Comparison of ENCODE assay signal across 14 mouse cellular contexts in genomic region chr2:33729701-33730100, GRCm38 (mm10).
DNase-seq lines count a peak whose midpoint lies in the region; ATAC-seq and TF ChIP-seq lines count a peak whose summit lies in the region.
"Had no signal": no experiment of that assay in that cellular context is flagged by ENCODE, and none has a peak within 500 bp of the region (broad histone marks: within the 10 kb centered on the region; RNA-seq: fewer than 3 reads in every experiment).

No protein-coding gene starts in this region.

- H3K9me3 ChIP-seq in heart, embryonic 10.5 days, result no peaks in the 10 kb centered on the region
- no peaks in the 10 kb centered on the region for H3K9me3 ChIP-seq in liver, embryonic 11.5 days (ENCODE audit: control insufficient read depth, low read length)
- no peaks in the 10 kb centered on the region for H3K9me3 ChIP-seq in MEL (replicated peaks; ENCODE audit: insufficient read depth, low read length)
- H3K9me3 ChIP-seq in hindbrain, postnatal 0 days (ENCODE audit: low read length), result no peaks in the 10 kb centered on the region
- H3K9me3 ChIP-seq: liver, embryonic 13.5 days had no signal

- H3K4me3 ChIP-seq in heart, embryonic 10.5 days, result no peak overlapping the region
- H3K4me3 ChIP-seq in liver, embryonic 11.5 days (ENCODE audit: low read depth, low read length), result no peak overlapping the region
- H3K4me3 ChIP-seq in MEL (ENCODE audit: control insufficient read depth in 1 of 2, insufficient read depth in 1 of 2, low read depth in 2 of 2, low read length in 2 of 2), result no peak overlapping the region
- no peak overlapping the region for H3K4me3 ChIP-seq in hindbrain, postnatal 0 days (ENCODE audit: low read length)
- H3K4me3 ChIP-seq: erythroblast, embryonic 14.5 days; liver, embryonic 13.5 days had no signal

- peak; percentile 10 to 44 (median 36); a peak in 5 of 6 replicates for TF ChIP-seq CTCF in MEL (IDR thresholded peaks at IDR 0.05 in 2 of 3, conservative IDR thresholded peaks at IDR 0.05 in 1 of 3; ENCODE audit: control insufficient read depth in 1 of 3, insufficient read depth in 1 of 3, low read depth in 2 of 3, low read length in 3 of 3, poor library complexity in 1 of 3, severe bottlenecking in 1 of 3)
- peak; percentile 65 for TF ChIP-seq CTCF in hindbrain, postnatal 0 days (IDR thresholded peaks at IDR 0.05; ENCODE audit: low read depth)

- no peak for DNase-seq in heart, embryonic 10.5 days (ENCODE audit: low spot score)
- DNase-seq in heart, postnatal 25 days (ENCODE audit: low spot score), result no peak
- DNase-seq in liver, result peak; percentile 2
- no peak for DNase-seq in liver, embryonic 11.5 days (ENCODE audit: low spot score)
- peak; percentile 18 for DNase-seq in MEL (ENCODE audit: low read depth, low spot score)
- DNase-seq in hindbrain, postnatal 0 days (ENCODE audit: low spot score), result no peak
- DNase-seq in spleen, postnatal 10 days (ENCODE audit: low spot score in 2 of 2), result no peak
- DNase-seq: adrenal gland, adult 8-10 months; cerebellum, postnatal 36 days; kidney, postnatal 25 days; liver, embryonic 13.5 days; right cerebral cortex, postnatal 4 days had no signal

- H3K4me1 ChIP-seq in heart, embryonic 10.5 days, result peaks cover 33% of the 10 kb centered on the region
- H3K4me1 ChIP-seq in liver, embryonic 11.5 days (replicated peaks; ENCODE audit: control insufficient read depth, insufficient read depth, low read length), result no peaks in the 10 kb centered on the region
- peaks cover 0 to 8% of the 10 kb centered on the region in 2 experiments; a peak in 2 of 4 replicates for H3K4me1 ChIP-seq in MEL (ENCODE audit: control insufficient read depth in 1 of 2, insufficient read depth in 2 of 2, low read length in 2 of 2)
- H3K4me1 ChIP-seq in hindbrain, postnatal 0 days (ENCODE audit: insufficient read depth, low read length), result no peaks in the 10 kb centered on the region
- H3K4me1 ChIP-seq: liver, embryonic 13.5 days had no signal

- no peak for ATAC-seq in liver, embryonic 11.5 days (replicated peaks; ENCODE audit: low FRiP score)
- no peak for ATAC-seq in hindbrain, postnatal 0 days

- no peak for TF ChIP-seq POLR2A in MEL (IDR thresholded peaks at IDR 0.05; ENCODE audit: control insufficient read depth in 1 of 2, insufficient read depth in 1 of 2, low read depth in 1 of 2, low read length in 2 of 2, poor library complexity in 1 of 2)

- peaks cover 34% of the 10 kb centered on the region for H3K27me3 ChIP-seq in heart, embryonic 10.5 days (ENCODE audit: insufficient read depth, poor library complexity, severe bottlenecking)
- H3K27me3 ChIP-seq in liver, embryonic 11.5 days (replicated peaks; ENCODE audit: control insufficient read depth, insufficient read depth, low read length), result no peaks in the 10 kb centered on the region
- no peaks in the 10 kb centered on the region for H3K27me3 ChIP-seq in MEL (ENCODE audit: control insufficient read depth in 1 of 2, insufficient read depth in 2 of 2, low read length in 2 of 2)
- no peaks in the 10 kb centered on the region for H3K27me3 ChIP-seq in hindbrain, postnatal 0 days (ENCODE audit: insufficient read depth, low read length)
- H3K27me3 ChIP-seq: liver, embryonic 13.5 days had no signal

- H3K4me2 ChIP-seq in liver, embryonic 11.5 days, result no peak overlapping the region
- H3K4me2 ChIP-seq in hindbrain, postnatal 0 days (ENCODE audit: low read depth, low read length), result no peak overlapping the region
- H3K4me2 ChIP-seq: liver, embryonic 13.5 days had no signal

- intact Hi-C loops in heart, postnatal 25 days (cut with DNase I), result no loop called here

- no peak overlapping the region for H3K9ac ChIP-seq in liver, embryonic 11.5 days (ENCODE audit: low read depth, low read length)
- no peak overlapping the region for H3K9ac ChIP-seq in MEL (ENCODE audit: control insufficient read depth, low read depth, low read length, poor library complexity, severe bottlenecking)
- no peak overlapping the region for H3K9ac ChIP-seq in hindbrain, postnatal 0 days (replicated peaks; ENCODE audit: low read length)
- H3K9ac ChIP-seq: liver, embryonic 13.5 days had no signal

- peak overlapping the region; percentile 47; the same call in 1 of the 2 replicates for H3K27ac ChIP-seq in heart, embryonic 10.5 days
- H3K27ac ChIP-seq in liver, embryonic 11.5 days (ENCODE audit: low read depth, low read length), result no peak overlapping the region
- no peak overlapping the region for H3K27ac ChIP-seq in MEL (ENCODE audit: control insufficient read depth, low read depth, low read length)
- no peak overlapping the region for H3K27ac ChIP-seq in hindbrain, postnatal 0 days
- H3K27ac ChIP-seq: liver, embryonic 13.5 days; macrophage had no signal

- peak; percentile 24 for TF ChIP-seq RAD21 in MEL (IDR thresholded peaks at IDR 0.05; ENCODE audit: low read depth, low read length)

- H3K79me2 ChIP-seq in MEL (ENCODE audit: control insufficient read depth, insufficient read depth, low read length, poor library complexity), result no peaks in the 10 kb centered on the region

- WGBS in heart, embryonic 10.5 days, result 39% methylated on average over 5 of the region's 5 CpGs
- WGBS in liver, embryonic 11.5 days, result 40% methylated on average over 5 of the region's 5 CpGs
- 33% methylated on average over 5 of the region's 5 CpGs for WGBS in hindbrain, postnatal 0 days

- peaks cover 10% of the 10 kb centered on the region for H3K36me3 ChIP-seq in heart, embryonic 10.5 days
- H3K36me3 ChIP-seq in liver, embryonic 11.5 days (ENCODE audit: control insufficient read depth, insufficient read depth, low read length), result no peaks in the 10 kb centered on the region
- peaks cover 0 to 4% of the 10 kb centered on the region in 2 experiments; a peak in 1 of 4 replicates for H3K36me3 ChIP-seq in MEL (ENCODE audit: control insufficient read depth in 1 of 2, insufficient read depth in 2 of 2, low read length in 2 of 2)
- peaks cover 24% of the 10 kb centered on the region; the same call in 1 of the 2 replicates for H3K36me3 ChIP-seq in hindbrain, postnatal 0 days (ENCODE audit: insufficient read depth, low read length)

- TF ChIP-seq EP300 in MEL (IDR thresholded peaks at IDR 0.05; ENCODE audit: low read depth in 1 of 2, low read length in 2 of 2), result no peak

TF ChIP-seq in MEL, 35 proteins besides CTCF, POLR2A, EP300 and RAD21:
- peak; percentile 51 for TF ChIP-seq SMC3 (IDR thresholded peaks at IDR 0.05; ENCODE audit: low read depth, low read length)
- TF ChIP-seq E2F4 (IDR thresholded peaks at IDR 0.05; ENCODE audit: borderline replicate concordance, low read depth, low read length), result no peak

Comparison
In these comparisons a context has a peak if more than half of its experiments do, and no peak if none do; other contexts are left out.
1. DNase-seq: peak in liver (single experiment) and MEL (single experiment); none in heart, embryonic 10.5 days (single experiment), heart, postnatal 25 days (single experiment), liver, embryonic 11.5 days (single experiment), hindbrain, postnatal 0 days (single experiment) and spleen, postnatal 10 days (0 of 2).